Mouse (Mus musculus) kidney, adult 9 months (tissue): ENCODE measurements around the gene Sult2a6.

Experiments used
- DNase-seq: peaks from one replicate; pipeline ENCODE4 v3.0.0; 2022

Gene Sult2a6

DNA sequence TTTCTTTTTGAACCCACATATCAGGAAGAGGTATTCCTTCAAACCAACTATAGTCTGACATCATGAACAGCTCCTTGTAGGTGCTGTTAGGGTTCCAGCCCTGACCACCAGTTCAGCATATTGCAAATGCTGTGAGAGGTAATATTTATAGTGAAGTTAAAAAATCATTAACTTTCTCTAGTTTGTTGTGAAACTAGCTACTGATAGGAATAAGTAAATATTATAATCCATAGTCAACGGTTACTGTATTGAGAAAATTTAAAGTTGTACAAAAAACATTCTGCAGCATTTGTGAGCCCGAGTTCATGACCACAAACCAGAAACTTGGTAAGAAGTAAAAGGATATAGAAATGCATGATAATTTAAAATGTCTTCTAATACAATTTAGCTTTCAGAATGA is at the start of gene Sult2a6:
Gene Sult2a6 (minus strand): TSS at position 101 of the 400 bp plus-strand sequence.
- DNase-seq, result no peak

DNA sequence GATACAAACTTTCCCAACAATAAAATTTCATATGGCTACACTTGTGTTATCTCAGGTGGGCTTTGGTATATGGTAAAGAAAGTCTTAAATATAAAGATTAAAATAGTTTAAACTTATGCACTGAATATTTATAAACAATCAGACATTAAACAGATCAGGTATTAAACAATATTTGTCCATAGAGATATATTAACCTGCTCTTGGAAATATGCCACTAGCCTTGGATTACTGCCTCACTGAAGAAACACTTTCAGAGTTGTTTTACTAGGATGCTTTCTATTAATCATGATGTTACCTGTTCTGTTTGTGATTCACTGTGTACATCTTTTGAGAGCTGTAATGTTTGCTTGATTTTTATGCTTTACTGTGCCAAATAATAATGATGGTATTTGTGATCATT is 39.4 kb downstream of the Sult2a6 start:
- peak; percentile 60 for DNase-seq

DNA sequence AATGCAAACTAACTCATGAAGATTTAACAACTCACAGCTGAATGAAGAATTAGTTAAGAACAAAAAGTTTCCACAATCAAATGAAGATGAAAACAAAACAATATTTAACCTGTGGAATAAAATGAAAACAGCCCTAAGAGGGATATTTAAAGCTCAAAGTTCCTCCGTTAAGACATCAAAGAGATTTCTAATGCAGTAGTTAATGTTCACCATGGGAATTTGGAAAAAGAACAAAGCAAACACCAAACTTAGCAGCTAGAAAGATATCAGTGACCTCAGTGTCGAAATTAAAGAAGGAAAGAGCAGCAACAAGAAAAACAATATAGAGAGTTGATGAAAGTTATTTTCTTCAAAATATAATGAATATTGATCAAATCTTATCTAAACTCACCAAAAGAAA is 51.3 kb downstream of the Sult2a6 start:
- no peak for DNase-seq

DNA sequence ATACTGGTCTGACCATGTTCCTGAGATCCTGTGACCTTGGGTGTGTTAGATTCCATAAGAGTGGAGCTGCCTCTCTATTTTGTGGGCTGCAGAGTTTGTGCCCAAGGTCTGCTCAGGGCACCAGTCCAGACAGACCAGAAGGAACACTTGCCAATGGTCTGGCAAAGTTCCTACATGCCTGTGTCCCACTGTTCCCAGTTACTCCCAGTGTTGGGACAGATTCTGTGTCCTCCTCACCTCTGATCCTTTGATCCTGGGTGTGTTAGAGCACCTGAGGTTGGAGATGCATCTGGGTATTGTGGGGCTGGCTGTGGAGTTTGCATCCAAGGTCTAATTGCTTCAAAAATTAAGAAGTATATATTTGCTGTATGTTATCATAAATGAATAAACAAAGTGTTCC is 52.2 kb downstream of the Sult2a6 start:
- no peak for DNase-seq
